8 mouse cellular contexts compared by ENCODE assay signal in genomic region chr12:86836431-86837047, GRCm38 (mm10). TPM values are rescaled to one million over a fixed set of nuclear protein-coding genes. Genes with fewer than 3 reads are reported as not detected.
DNase-seq lines count a peak whose midpoint lies in the region; ATAC-seq and TF ChIP-seq lines count a peak whose summit lies in the region.

No protein-coding gene starts in this region.

- H3K4me3 ChIP-seq in heart, embryonic 14.5 days (ENCODE audit: control insufficient read depth in 1 of 2, insufficient read depth in 1 of 2, low read depth in 1 of 2, low read length in 2 of 2), result peak overlapping the region; percentile 16 to 25; a peak in 3 of 4 replicates
- H3K4me3 ChIP-seq in kidney, embryonic 16.5 days (ENCODE audit: low read length), result peak overlapping the region; percentile 5
- H3K4me3 ChIP-seq in liver, postnatal 0 days (ENCODE audit: low read depth, low read length), result peak overlapping the region; percentile 30
- H3K4me3 ChIP-seq in neural tube, embryonic 12.5 days, result no peak overlapping the region

- no peaks in the 10 kb centered on the region for H3K9me3 ChIP-seq in heart, embryonic 14.5 days (ENCODE audit: control insufficient read depth, low read length)
- H3K9me3 ChIP-seq in kidney, embryonic 16.5 days (ENCODE audit: low read length), result no peaks in the 10 kb centered on the region
- H3K9me3 ChIP-seq in liver, postnatal 0 days (ENCODE audit: low read length), result no peaks in the 10 kb centered on the region
- H3K9me3 ChIP-seq in neural tube, embryonic 12.5 days, result no peaks in the 10 kb centered on the region

- no peaks in the 10 kb centered on the region for H3K36me3 ChIP-seq in heart, embryonic 14.5 days (ENCODE audit: control insufficient read depth, insufficient read depth, low read length)
- no peaks in the 10 kb centered on the region for H3K36me3 ChIP-seq in kidney, embryonic 16.5 days (ENCODE audit: insufficient read depth, low read length)
- H3K36me3 ChIP-seq in liver, postnatal 0 days (replicated peaks; ENCODE audit: insufficient read depth, low read length), result no peaks in the 10 kb centered on the region
- no peaks in the 10 kb centered on the region for H3K36me3 ChIP-seq in neural tube, embryonic 12.5 days

- H3K27ac ChIP-seq in heart, embryonic 14.5 days (replicated peaks in 1 of 2; ENCODE audit: control insufficient read depth in 1 of 2, insufficient read depth in 1 of 2, low read depth in 2 of 2, low read length in 2 of 2), result peak overlapping the region; percentile 79 to 85
- peak overlapping the region; percentile 85 for H3K27ac ChIP-seq in kidney, embryonic 16.5 days (ENCODE audit: low read length)
- H3K27ac ChIP-seq in liver, postnatal 0 days (ENCODE audit: low read depth), result peak overlapping the region; percentile 84
- no peak overlapping the region for H3K27ac ChIP-seq in neural tube, embryonic 12.5 days

- no peak for TF ChIP-seq CTCF in liver, postnatal 0 days (IDR thresholded peaks at IDR 0.05; ENCODE audit: low read depth)

- peak; percentile 93 for DNase-seq in CD4-positive helper T cell, adult 2 months (ENCODE audit: low read depth, low spot score)
- DNase-seq in adrenal gland, adult 2 months, result peak; percentile 96
- peak; percentile 86 for DNase-seq in liver, postnatal 0 days
- DNase-seq in thymus, postnatal 10 days (ENCODE audit: low spot score in 2 of 2), result peak; percentile 48 to 56

- peak overlapping the region; percentile 59 for H3K4me2 ChIP-seq in heart, embryonic 14.5 days (ENCODE audit: low read length)
- H3K4me2 ChIP-seq in kidney, embryonic 16.5 days (replicated peaks; ENCODE audit: low read depth, low read length), result peak overlapping the region; percentile 43
- peak overlapping the region; percentile 64 for H3K4me2 ChIP-seq in liver, postnatal 0 days (ENCODE audit: low read depth, low read length)
- peak overlapping the region; percentile 25 for H3K4me2 ChIP-seq in neural tube, embryonic 12.5 days (replicated peaks)

- peaks cover 43 to 57% of the 10 kb centered on the region in 2 experiments for H3K4me1 ChIP-seq in heart, embryonic 14.5 days (ENCODE audit: control insufficient read depth in 2 of 2, insufficient read depth in 2 of 2, low read length in 2 of 2)
- peaks cover 46% of the 10 kb centered on the region for H3K4me1 ChIP-seq in kidney, embryonic 16.5 days (ENCODE audit: insufficient read depth, low read length)
- peaks cover 51% of the 10 kb centered on the region for H3K4me1 ChIP-seq in liver, postnatal 0 days (ENCODE audit: insufficient read depth)
- peaks cover 20% of the 10 kb centered on the region for H3K4me1 ChIP-seq in neural tube, embryonic 12.5 days

- peak; percentile 86 for ATAC-seq in erythroid progenitor cell, adult 5-6 weeks (replicated peaks; ENCODE audit: low FRiP score, poor library complexity, severe bottlenecking)
- peak; percentile 75 for ATAC-seq in heart, embryonic 14.5 days (ENCODE audit: insufficient number of reproducible peaks, insufficient read depth, low FRiP score, low read depth)
- ATAC-seq in kidney, embryonic 16.5 days (ENCODE audit: low FRiP score, low TSS enrichment), result peak; percentile 91
- ATAC-seq in liver, postnatal 0 days, result peak; percentile 86
- ATAC-seq in neural tube, embryonic 12.5 days (ENCODE audit: low FRiP score, low read depth), result no peak; the same call in 1 of the 2 replicates

- H3K27me3 ChIP-seq in heart, embryonic 14.5 days (ENCODE audit: control insufficient read depth, insufficient read depth, low read length), result no peaks in the 10 kb centered on the region
- no peaks in the 10 kb centered on the region for H3K27me3 ChIP-seq in kidney, embryonic 16.5 days (ENCODE audit: insufficient read depth, low read length)
- no peaks in the 10 kb centered on the region for H3K27me3 ChIP-seq in liver, postnatal 0 days (ENCODE audit: insufficient read depth, low read length)
- H3K27me3 ChIP-seq in neural tube, embryonic 12.5 days (replicated peaks), result no peaks in the 10 kb centered on the region

- TF ChIP-seq EP300 in liver, postnatal 0 days (IDR thresholded peaks at IDR 0.05; ENCODE audit: low read depth), result peak; percentile 67; the same call in 1 of the 2 replicates

- WGBS in heart, embryonic 14.5 days, result 10% methylated on average over 23 of the region's 23 CpGs
- WGBS in kidney, embryonic 16.5 days, result 22% methylated on average over 22 of the region's 23 CpGs
- 5% methylated on average over 23 of the region's 23 CpGs for WGBS in liver, postnatal 0 days (ENCODE audit: insufficient replicate concordance)
- WGBS in neural tube, embryonic 12.5 days, result 44% methylated on average over 23 of the region's 23 CpGs

- peak overlapping the region; percentile 67 for H3K9ac ChIP-seq in heart, embryonic 14.5 days (ENCODE audit: low read length)
- H3K9ac ChIP-seq in kidney, embryonic 16.5 days (replicated peaks; ENCODE audit: low read length), result peak overlapping the region; percentile 52; the same call in 1 of the 2 replicates
- H3K9ac ChIP-seq in liver, postnatal 0 days (replicated peaks), result peak overlapping the region; percentile 36
- no peak overlapping the region for H3K9ac ChIP-seq in neural tube, embryonic 12.5 days

RNA-seq across cellular contexts. Expression of gene Irf2bpl, which starts 48.1 kb away (rescaled TPM):
- total RNA-seq in adrenal gland, adult 2 months (2021), result 10 to 100 TPM; 51.1 to 79.5 TPM
- 121 and 122 TPM in 2 replicates for polyA plus RNA-seq in adrenal gland, adult 2 months (2012; rRNA removed)
- total RNA-seq in erythroid progenitor cell, adult 5-6 weeks (2015; ENCODE audit: low replicate concordance), result 0.72 and 2.5 TPM in 2 replicates
- 0.53 and 1.5 TPM in 2 replicates for total RNA-seq in erythroid progenitor cell, adult 5-6 weeks (2017; ENCODE audit: low replicate concordance)
- 32.8 and 36.1 TPM in 2 replicates for polyA plus RNA-seq in heart, embryonic 14.5 days (2014; fragmentation: Nextera tagmentation; extraction: Ambion mirVana)
- polyA plus RNA-seq in kidney, embryonic 16.5 days (2015; fragmentation: Nextera tagmentation; extraction: Ambion mirVana), result 30.3 and 30.4 TPM in 2 replicates
- polyA plus RNA-seq in liver, postnatal 0 days (2015; fragmentation: Nextera tagmentation; extraction: Ambion mirVana), result 5.0 and 5.3 TPM in 2 replicates
- 57.2 and 61.9 TPM in 2 replicates for polyA plus RNA-seq in neural tube, embryonic 12.5 days (2016; fragmentation: Nextera tagmentation; extraction: Ambion mirVana)
